7 mouse cellular contexts compared by ENCODE assay signal in the genomic region with DNA sequence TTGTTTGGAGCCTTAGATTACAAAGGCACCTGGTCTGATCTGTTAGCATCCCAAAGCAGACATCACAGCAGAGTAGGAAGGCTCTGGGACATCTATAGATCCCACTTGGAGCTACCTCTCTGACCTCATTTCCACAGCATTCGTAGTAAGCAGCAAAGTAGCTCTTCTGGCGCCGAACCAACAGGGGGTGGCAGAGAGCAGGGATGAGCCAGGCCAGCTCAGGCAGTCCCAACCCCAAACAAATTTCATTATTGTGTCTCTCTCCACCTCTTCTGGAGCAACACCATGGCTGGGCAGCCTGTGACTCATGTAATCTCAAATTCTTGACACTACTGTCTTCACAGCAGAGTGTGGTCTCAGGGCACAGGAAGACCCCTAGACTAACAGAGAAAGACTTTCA. TPM values are rescaled to one million over a fixed set of nuclear protein-coding genes. Genes with fewer than 3 reads are reported as not detected.
A peak's percentile ranks its signal among the peaks of the same experiment; 100 is the strongest.
DNase-seq lines count a peak whose midpoint lies in the region; ATAC-seq and TF ChIP-seq lines count a peak whose summit lies in the region.

No protein-coding gene starts in this region.

- no peak for TF ChIP-seq EP300 in heart, postnatal 0 days (IDR thresholded peaks at IDR 0.05; ENCODE audit: low read depth)

- peak; percentile 74 for ATAC-seq in CD4-positive, CD25-positive, alpha-beta regulatory T cell, adult 4 months
- peak; percentile 45; the same call in 1 of the 2 replicates for ATAC-seq in heart, postnatal 0 days (ENCODE audit: insufficient read depth, low read depth)

- 8% methylated on average over 3 of the region's 3 CpGs for WGBS in heart, postnatal 0 days

- peak; percentile 53 for DNase-seq in ZHBTc4 (ENCODE audit: low read depth, low spot score)
- peak; percentile 70 to 79 for DNase-seq in cerebellum, postnatal 4 days (ENCODE audit: low spot score in 2 of 2)
- DNase-seq in heart, postnatal 0 days (ENCODE audit: low spot score) = peak; percentile 63
- peak; percentile 75 to 77 for DNase-seq in layer of hippocampus, postnatal 10 days (ENCODE audit: low spot score in 2 of 2)
- peak; percentile 76 to 80 for DNase-seq in lung, postnatal 4 days
- DNase-seq in right cerebral cortex, postnatal 10 days (ENCODE audit: low spot score in 2 of 2) = peak; percentile 45 to 75

- no peak overlapping the region for H3K4me3 ChIP-seq in heart, postnatal 0 days (ENCODE audit: low read depth, low read length)

- no peak overlapping the region for H3K4me2 ChIP-seq in heart, postnatal 0 days (ENCODE audit: low read depth, low read length)

- H3K27me3 ChIP-seq in heart, postnatal 0 days (ENCODE audit: control insufficient read depth, insufficient read depth, low read length) = no peaks in the 10 kb centered on the region

- no peaks in the 10 kb centered on the region for H3K9me3 ChIP-seq in heart, postnatal 0 days (replicated peaks; ENCODE audit: control insufficient read depth, low read length)

- H3K27ac ChIP-seq in heart, postnatal 0 days (ENCODE audit: low read depth) = no peak overlapping the region

- H3K4me1 ChIP-seq in heart, postnatal 0 days (ENCODE audit: control insufficient read depth, insufficient read depth) = peaks cover 10% of the 10 kb centered on the region; the same call in 1 of the 2 replicates

- TF ChIP-seq CTCF in heart, postnatal 0 days (IDR thresholded peaks at IDR 0.05; ENCODE audit: low read depth) = peak; percentile 83

- H3K36me3 ChIP-seq in heart, postnatal 0 days (replicated peaks; ENCODE audit: control insufficient read depth, insufficient read depth, low read length) = no peaks in the 10 kb centered on the region

- H3K9ac ChIP-seq in heart, postnatal 0 days (replicated peaks; ENCODE audit: low read depth, low read length) = no peak overlapping the region

RNA-seq across cellular contexts. Expression of a gene that starts 19.8 kb away (rescaled TPM):
- polyA plus RNA-seq in CD4-positive, CD25-positive, alpha-beta regulatory T cell, adult 4 months (2017; shearing (Covaris generic)) = 10 to 100 TPM; 30.6 to 45.1 TPM
- total RNA-seq in heart, postnatal 0 days (2014; rRNA removed; ENCODE audit: low replicate concordance) = 54.8 and 77.9 TPM in 2 replicates
- polyA plus RNA-seq in heart, postnatal 0 days (2015; fragmentation: Nextera tagmentation; extraction: Ambion mirVana) = 20.4 and 22.8 TPM in 2 replicates
- total RNA-seq in layer of hippocampus, postnatal 10 days (2021) = 100 to 1,000 TPM; 103 to 126 TPM

RNA-seq across cellular contexts. Expression of a gene that starts 47.0 kb away (rescaled TPM):
- polyA plus RNA-seq in CD4-positive, CD25-positive, alpha-beta regulatory T cell, adult 4 months (2017; shearing (Covaris generic)) = 1 to 10 TPM; 1.1 to 3.2 TPM
- total RNA-seq in heart, postnatal 0 days (2014; rRNA removed; ENCODE audit: low replicate concordance) = 5.8 and 5.9 TPM in 2 replicates
- 3.0 and 3.5 TPM in 2 replicates for polyA plus RNA-seq in heart, postnatal 0 days (2015; fragmentation: Nextera tagmentation; extraction: Ambion mirVana)
- total RNA-seq in layer of hippocampus, postnatal 10 days (2021) = 1 to 10 TPM; 1.3 to 2.4 TPM
